Mouse (Mus musculus) heart, postnatal 25 days (tissue): ENCODE results near the gene Fbxo47. TPM values are rescaled to one million over a fixed set of nuclear protein-coding genes. Genes with fewer than 3 reads are reported as not detected.
"Not testable (repeated sequence)": the region's sequence is repeated elsewhere in the genome, so short reads cannot be mapped to it uniquely, and the experiment has no call there.

Source experiments
- DNase-seq: peaks from one replicate; pipeline ENCODE4 v3.0.0; 2022; ENCODE audit warnings: low spot score
- intact Hi-C: fragments of 180-260 bp; cut with DNase I; formaldehyde crosslinking; loops from one replicate; pipeline ENCODE4 v1.15.1; 2025
- total RNA-seq, 2 experiments: library from RNA; stranded (reverse); gene quantifications; 2 replicates each; pipeline ENCODE4 v1.2.3; 2021

Fbxo47 gene
- total RNA-seq, 2 experiments from 2014 or later, result 0.11 TPM; not detected in 1

GRCm38 (mm10) chr11:97837641-97838149 is 46.3 kb downstream of the Fbxo47 start:
- DNase-seq, result no peak
- intact Hi-C loops, result no loop called here

- DNase-seq, intact Hi-C loops: not testable (repeated sequence)
These were observed 46.9 kb downstream of the Fbxo47 start for GRCm38 (mm10) chr11:97837051-97837450.

- intact Hi-C loops, result no loop called here
- DNase-seq, result no peak
These were observed 47.4 kb downstream of the Fbxo47 start for GRCm38 (mm10) chr11:97836541-97836940.

GRCm38 (mm10) chr11:97833352-97833751 is 50.6 kb downstream of the Fbxo47 start:
- DNase-seq, result no peak
- intact Hi-C loops, result no loop called here

GRCm38 (mm10) chr11:97832001-97832400 is 52.0 kb downstream of the Fbxo47 start:
- intact Hi-C loops, result no loop called here

GRCm38 (mm10) chr11:97830501-97830900 is 53.5 kb downstream of the Fbxo47 start:
- no peak for DNase-seq
- intact Hi-C loops, result no loop called here

More at GRCm38 (mm10) chr11:97832001-97832400, 52.0 kb downstream of the Fbxo47 start:
- DNase-seq, result peak; percentile 51

GRCm38 (mm10) chr11:97829913-97830476 is 54.0 kb downstream of the Fbxo47 start:
- intact Hi-C loops, result no loop called here
- no peak for DNase-seq

GRCm38 (mm10) chr11:97829365-97829764 is 54.6 kb downstream of the Fbxo47 start:
- no peak for DNase-seq

GRCm38 (mm10) chr11:97827654-97828053 is 56.3 kb downstream of the Fbxo47 start:
- DNase-seq, result no peak
- intact Hi-C loops, result no loop called here

More at GRCm38 (mm10) chr11:97829365-97829764, 54.6 kb downstream of the Fbxo47 start:
- intact Hi-C loops, result no loop called here

- no peak for DNase-seq
- intact Hi-C loops, result no loop called here
These were observed 57.5 kb downstream of the Fbxo47 start for GRCm38 (mm10) chr11:97826414-97826813.

- intact Hi-C loops, result no loop called here
- DNase-seq, result no peak
These were observed 58.0 kb downstream of the Fbxo47 start for GRCm38 (mm10) chr11:97825971-97826370.

GRCm38 (mm10) chr11:97825295-97825694 is 58.7 kb downstream of the Fbxo47 start:
- intact Hi-C loops, result no loop called here
- no peak for DNase-seq

- DNase-seq, result no peak
- intact Hi-C loops, result no loop called here
These were observed 59.1 kb downstream of the Fbxo47 start for GRCm38 (mm10) chr11:97824895-97825294.

- intact Hi-C loops, result no loop called here
- no peak for DNase-seq
These were observed 59.8 kb downstream of the Fbxo47 start for GRCm38 (mm10) chr11:97824168-97824567.

GRCm38 (mm10) chr11:97822840-97823603 is 60.9 kb downstream of the Fbxo47 start:
- no peak for DNase-seq
- intact Hi-C loops, result no loop called here

- intact Hi-C loops, result loop anchor here (2.0 kb wide), 1 partner anchor 21 kb away; no protein-coding TSS in a partner anchor
- DNase-seq, result no peak
These were observed 62.4 kb downstream of the Fbxo47 start for GRCm38 (mm10) chr11:97821401-97822064.

- no peak for DNase-seq
These were observed 63.1 kb downstream of the Fbxo47 start for GRCm38 (mm10) chr11:97820840-97821239.

GRCm38 (mm10) chr11:97819923-97820322 is 64.0 kb downstream of the Fbxo47 start:
- intact Hi-C loops, result loop anchor here (2.0 kb wide), 1 partner anchor 19 kb away; no protein-coding TSS in a partner anchor
- DNase-seq, result no peak

More at GRCm38 (mm10) chr11:97820840-97821239, 63.1 kb downstream of the Fbxo47 start:
- intact Hi-C loops, result loop anchor here (2.0 kb wide), 1 partner anchor 20 kb away; no protein-coding TSS in a partner anchor

GRCm38 (mm10) chr11:97819102-97819501 is 64.9 kb downstream of the Fbxo47 start:
- DNase-seq, result no peak
- intact Hi-C loops, result no loop called here

- intact Hi-C loops, result no loop called here
- DNase-seq, result no peak
These were observed 65.4 kb downstream of the Fbxo47 start for GRCm38 (mm10) chr11:97818571-97818970.
